Mouse (Mus musculus) layer of hippocampus, adult 2 months (tissue): ENCODE results near the gene Cbfa2t2. TPM values are rescaled to one million over a fixed set of nuclear protein-coding genes. Genes with fewer than 3 reads are reported as not detected.

Experiments used
- DNase-seq, 2 experiments: peaks; one replicate each; pipeline ENCODE4 v3.0.0; 2022; ENCODE audit warnings: low spot score in 2 of 2
- H3K27ac ChIP-seq: fragments of 200-600 bp; 2 replicates; pipeline ENCODE4 v1.8.1; 2022
- H3K4me3 ChIP-seq: fragments of 200-600 bp; 2 replicates; pipeline ENCODE4 v1.8.1; 2022; ENCODE audit warnings: mild to moderate bottlenecking
- CTCF ChIP-seq: fragments of 200-600 bp; conservative IDR thresholded peaks from 2 replicates; pipeline ENCODE4 v1.8.1; 2022; ENCODE audit warnings: antibody characterized with exemption, mild to moderate bottlenecking, moderate library complexity
- total RNA-seq, 2 experiments: library from RNA; stranded (reverse); gene quantifications; 2 replicates each; pipeline ENCODE4 v1.2.3; 2021

The Cbfa2t2 gene
- total RNA-seq, 2 experiments from 2014 or later = 55.1 to 55.8 TPM

DNA sequence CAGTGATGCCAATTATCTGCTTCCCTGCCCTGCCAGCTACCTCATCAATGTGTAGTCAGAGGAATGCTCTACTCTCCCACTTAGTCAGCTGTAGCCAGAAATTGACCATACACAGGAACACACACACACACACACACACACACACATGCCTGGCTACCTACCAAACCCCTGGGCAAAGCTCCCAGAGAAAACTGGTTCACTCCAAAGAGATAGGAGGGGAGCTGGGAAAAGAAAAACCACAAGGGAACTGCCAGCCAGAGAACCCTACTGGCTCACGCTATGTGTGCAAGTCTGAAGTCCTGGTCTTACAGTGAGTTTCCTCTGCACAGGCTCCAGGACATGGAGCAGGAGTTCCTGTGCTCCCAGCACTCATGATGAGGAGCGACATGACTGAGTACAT lies 25.9 kb upstream of the Cbfa2t2 start:
- peak in 1 of 2 experiments; percentile 46 for DNase-seq
- TF ChIP-seq CTCF = peak; percentile 28; the same call in 1 of the 2 replicates
- H3K4me3 ChIP-seq = no peak overlapping the region
- peak overlapping the region; percentile 24; the same call in 1 of the 2 replicates for H3K27ac ChIP-seq

DNA sequence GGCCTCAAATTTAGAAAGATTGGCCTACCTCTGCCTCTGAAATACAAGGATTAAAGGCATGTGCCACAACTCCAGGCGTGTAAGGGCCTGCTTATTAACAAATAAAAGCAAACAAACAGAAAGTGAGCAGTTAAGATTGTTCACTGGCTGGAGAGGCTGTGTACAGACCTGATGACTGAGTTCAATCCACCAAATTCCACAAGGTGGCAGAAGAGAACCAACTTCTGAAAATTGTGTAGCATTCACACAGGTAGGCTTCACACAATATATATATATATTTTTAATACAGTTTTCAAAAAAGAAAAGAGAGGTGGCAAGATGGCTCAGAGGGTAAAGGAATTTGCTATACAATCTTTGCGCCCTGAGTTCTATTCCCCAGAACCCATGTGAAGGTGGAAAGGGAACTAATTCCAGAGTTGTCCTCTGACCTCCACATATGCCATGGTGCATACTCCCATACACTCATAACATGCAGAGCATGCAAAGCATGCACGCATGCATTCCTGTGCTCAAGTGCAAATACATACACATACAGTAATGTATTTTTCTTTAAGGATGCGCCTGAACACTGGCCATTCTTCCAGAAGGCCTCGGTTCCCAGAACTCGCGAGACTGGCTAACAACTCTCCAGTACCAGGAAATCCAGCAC lies 24.1 kb upstream of the Cbfa2t2 start:
- DNase-seq = peak in 1 of 2 experiments; percentile 72
- H3K4me3 ChIP-seq = no peak overlapping the region
- H3K27ac ChIP-seq = no peak overlapping the region
- peak; percentile 87 for TF ChIP-seq CTCF

DNA sequence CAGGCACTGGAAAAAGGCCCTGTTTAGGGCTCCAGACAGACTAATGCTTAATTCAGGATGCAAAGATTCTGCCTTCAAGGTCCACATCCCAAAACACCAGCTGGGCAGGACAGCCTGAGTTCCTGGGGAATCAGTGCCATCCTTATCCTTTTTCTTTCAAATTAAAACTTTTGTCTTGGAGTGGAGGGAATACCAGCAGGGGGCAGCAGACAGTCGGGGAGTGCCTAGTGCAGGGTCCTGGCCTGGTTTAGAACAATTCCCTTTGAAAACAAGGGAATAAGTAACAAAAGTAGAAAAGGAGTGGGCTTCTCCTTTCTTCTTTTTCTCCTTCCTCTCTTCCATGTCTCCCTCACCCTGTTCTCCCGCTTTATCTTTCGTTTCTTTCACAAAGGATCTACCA lies 19.2 kb upstream of the Cbfa2t2 start:
- DNase-seq = peak; percentile 61 to 89
- H3K27ac ChIP-seq = no peak overlapping the region

DNA sequence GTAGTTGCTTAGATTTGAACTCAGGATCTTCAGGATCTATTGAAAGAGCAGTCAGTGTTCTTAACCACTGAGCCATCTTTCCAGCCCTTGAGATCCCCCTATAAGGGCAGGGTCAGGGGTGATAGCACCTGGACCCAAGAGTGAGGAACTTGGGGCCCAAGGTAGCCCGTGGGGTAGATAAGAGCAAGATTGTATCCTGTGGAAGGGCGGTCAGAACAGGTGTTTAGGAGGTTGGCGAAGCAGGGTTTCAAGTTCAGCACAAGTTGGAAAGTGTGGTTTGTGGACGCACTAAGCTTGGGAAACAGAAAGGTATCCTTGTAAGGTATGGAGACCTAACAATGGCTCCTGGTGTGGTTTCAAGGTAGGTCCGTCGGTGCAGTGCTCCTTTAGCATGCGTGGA lies 18.3 kb upstream of the Cbfa2t2 start:
- TF ChIP-seq CTCF = no peak
- H3K27ac ChIP-seq = no peak overlapping the region
- DNase-seq = no peak
- no peak overlapping the region for H3K4me3 ChIP-seq

More for the DNA sequence above, 19.2 kb upstream of the Cbfa2t2 start:
- peak; percentile 92 for TF ChIP-seq CTCF
- no peak overlapping the region for H3K4me3 ChIP-seq

DNA sequence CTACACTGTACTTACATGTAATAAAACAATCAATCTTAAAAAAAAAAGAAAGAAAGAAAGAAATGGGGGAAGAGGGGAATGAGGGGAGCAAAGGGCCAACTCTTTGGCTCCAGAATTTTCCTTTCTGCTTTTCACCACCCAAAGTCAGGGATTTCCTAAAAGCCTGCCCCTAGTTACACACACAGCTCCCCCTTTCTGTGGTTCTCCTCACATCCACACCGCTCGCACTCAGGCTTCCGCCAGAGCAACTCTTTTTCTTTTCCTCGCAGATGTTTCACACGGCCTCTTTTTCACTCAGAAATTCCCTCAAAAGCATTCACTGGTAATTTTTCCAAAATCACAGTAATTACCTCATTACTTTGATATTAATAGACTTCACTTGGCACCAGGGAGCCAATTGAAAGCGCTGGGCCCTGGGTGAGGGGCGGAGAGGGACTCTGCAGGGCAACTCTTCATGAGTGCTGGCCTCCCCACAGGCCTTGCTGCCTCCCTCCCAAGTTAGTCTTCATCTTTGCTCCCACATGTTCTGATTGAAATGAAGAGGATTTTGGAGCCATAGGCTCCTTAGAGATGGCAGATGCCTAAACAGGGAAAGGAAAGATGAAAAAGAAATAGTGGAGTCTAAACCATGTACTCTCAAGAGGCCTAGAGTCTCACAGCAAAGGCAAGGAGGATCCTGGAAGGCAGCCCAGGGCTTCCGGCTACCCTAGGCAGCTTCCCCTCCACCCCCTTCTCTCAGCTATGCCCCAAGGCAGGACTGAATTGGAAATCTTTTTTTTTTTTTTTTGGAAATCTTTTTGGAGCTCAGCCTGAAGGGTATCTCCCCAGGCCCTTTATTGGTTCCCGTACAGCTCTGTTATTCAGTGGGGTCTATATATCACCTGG lies 16.4 kb upstream of the Cbfa2t2 start:
- TF ChIP-seq CTCF = peak; percentile 51
- no peak for DNase-seq
- Histone ChIP-seq H3K4me3 (no peak overlapping the region), H3K27ac (peak overlapping the region; percentile 36; the same call in 1 of the 2 replicates)

DNA sequence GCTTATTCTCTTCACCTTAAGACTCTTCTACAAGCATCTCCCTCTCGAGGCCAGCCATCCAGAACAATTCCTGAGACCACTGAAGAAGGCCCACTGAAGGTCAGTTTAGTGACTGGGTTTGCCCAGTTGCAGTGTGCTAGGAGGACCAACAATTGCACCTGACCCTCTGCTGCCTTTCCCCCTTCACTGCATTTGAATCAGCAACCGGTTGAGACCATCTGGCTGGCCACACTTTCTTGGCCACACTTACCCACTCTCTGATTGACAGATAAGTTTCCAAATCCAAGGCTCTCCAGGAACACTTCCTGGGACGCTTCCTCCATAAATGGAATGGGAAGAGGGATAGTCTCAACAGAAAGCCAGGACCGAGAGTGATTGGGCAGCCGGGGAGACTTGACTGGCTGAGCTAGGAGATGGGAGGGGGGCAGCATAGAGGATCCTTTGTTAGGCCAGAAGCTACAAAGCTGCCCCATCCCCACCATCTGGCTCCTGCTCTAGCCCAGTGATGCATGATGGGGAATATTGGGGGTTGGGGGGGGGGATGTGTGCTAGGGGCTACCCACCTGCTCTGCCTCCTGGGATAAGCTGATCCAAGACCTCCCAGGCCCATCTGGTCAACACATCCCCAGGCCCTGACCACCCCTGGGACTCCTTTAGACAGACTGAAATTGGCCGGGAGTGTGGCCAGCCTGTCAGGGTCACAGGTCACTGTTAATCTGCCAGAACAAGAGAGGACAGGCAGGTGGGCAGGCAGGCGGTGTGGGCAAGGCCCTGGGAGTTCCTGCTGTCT lies 15.1 kb upstream of the Cbfa2t2 start:
- Histone ChIP-seq H3K27ac (peak overlapping the region; percentile 68), H3K4me3 (no peak overlapping the region)
- DNase-seq = no peak
- TF ChIP-seq CTCF = no peak

DNA sequence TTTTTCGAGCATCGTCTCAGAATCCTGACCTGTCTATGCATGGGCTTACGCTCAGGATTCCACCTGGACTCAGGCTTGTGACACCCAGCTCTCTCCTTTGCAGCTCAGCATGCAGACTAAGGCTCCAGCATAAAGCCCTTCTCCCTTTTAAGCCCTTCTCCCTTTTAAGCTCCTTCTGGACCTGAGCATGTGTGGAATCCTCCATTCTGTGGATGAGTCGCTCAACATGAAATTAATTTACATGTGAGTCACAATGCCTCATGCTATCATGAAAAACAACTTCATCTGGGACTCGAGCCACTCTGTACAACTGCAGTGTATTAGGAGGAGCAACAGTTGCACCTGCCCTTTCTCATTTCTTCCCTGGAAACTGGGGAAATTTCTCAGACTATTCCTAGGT lies 14.1 kb upstream of the Cbfa2t2 start:
- TF ChIP-seq CTCF = no peak
- Histone ChIP-seq H3K27ac (peak overlapping the region; percentile 68; the same call in 1 of the 2 replicates), H3K4me3 (no peak overlapping the region)
- DNase-seq = no peak

DNA sequence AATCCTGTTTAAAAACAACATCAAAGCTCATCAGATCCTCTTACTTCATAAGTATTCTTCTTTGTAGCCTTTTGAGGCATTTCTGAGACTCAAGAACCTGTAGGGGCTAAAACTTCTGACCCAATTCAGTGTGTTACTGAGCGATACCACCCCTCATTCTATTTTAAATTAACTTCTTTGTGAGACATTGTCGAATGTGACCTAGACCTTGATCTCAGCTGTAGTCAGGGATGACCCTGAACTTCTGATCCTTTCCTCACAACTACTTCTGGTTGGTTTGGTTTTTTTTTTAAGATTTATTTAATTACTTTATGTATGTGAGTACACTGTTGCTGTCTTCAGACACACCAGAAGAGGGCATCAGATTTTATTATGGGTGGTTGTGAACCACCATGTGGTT lies 12.7 kb upstream of the Cbfa2t2 start:
- no peak overlapping the region for H3K4me3 ChIP-seq
- no peak for DNase-seq
- no peak for TF ChIP-seq CTCF
- H3K27ac ChIP-seq = no peak overlapping the region

DNA sequence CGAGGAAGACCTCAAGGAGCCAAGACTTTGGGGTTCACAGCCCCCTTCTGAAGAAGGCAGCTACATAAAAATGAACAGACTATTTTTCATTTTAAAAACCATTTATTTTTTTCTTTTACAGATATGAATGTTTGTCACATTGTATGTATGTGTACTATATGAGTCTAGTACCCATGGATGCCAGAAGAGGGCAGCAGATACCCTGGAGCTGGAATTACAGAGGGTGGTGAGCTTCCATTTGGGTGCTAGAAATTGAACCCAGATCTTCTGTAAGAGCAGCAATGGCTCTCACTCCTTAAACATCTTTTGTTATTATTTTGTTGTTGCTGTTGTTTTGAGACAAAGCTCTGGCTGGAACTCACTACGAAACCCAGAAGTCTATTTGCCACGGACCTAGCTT lies 10.8 kb upstream of the Cbfa2t2 start:
- no peak for DNase-seq
- no peak overlapping the region for H3K27ac ChIP-seq
- no peak overlapping the region for H3K4me3 ChIP-seq
- TF ChIP-seq CTCF = peak; percentile 60

DNA sequence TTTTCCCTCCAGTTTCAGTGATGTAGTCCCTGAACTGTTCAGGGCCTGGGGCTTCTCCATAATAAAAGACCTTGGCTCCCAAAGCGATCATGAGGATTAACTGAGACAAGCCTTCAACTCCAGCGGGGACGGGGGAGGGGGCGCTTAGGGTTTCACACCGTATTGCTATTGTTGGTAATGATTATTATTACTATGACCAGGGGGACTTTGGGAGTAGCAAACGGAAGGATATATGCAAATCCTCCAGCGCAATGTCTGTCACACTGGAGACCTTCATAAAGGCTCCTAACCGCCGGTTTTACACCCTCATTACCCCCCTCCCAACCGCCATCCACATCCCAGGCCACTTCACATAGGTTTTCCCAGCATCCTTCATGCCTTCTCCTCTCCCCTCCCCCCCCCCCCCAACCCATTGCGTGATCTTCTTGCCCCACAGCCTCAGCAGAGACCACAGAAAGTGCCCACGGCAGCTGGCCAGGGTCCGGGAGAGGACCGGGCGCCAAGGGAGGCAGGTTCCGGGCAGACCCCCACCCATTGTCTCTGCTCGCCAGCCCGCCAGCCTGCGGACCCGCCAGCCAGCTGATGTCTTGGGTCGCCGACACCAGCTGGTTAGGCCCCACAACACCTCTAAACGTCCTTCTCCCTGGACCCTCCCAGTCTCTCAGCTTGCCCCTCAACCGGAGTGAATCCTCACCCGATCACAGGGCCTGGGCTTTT lies 9.9 kb upstream of the Cbfa2t2 start:
- Histone ChIP-seq H3K27ac (no peak overlapping the region), H3K4me3 (peak overlapping the region; percentile 46)
- TF ChIP-seq CTCF = no peak
- no peak for DNase-seq

DNA sequence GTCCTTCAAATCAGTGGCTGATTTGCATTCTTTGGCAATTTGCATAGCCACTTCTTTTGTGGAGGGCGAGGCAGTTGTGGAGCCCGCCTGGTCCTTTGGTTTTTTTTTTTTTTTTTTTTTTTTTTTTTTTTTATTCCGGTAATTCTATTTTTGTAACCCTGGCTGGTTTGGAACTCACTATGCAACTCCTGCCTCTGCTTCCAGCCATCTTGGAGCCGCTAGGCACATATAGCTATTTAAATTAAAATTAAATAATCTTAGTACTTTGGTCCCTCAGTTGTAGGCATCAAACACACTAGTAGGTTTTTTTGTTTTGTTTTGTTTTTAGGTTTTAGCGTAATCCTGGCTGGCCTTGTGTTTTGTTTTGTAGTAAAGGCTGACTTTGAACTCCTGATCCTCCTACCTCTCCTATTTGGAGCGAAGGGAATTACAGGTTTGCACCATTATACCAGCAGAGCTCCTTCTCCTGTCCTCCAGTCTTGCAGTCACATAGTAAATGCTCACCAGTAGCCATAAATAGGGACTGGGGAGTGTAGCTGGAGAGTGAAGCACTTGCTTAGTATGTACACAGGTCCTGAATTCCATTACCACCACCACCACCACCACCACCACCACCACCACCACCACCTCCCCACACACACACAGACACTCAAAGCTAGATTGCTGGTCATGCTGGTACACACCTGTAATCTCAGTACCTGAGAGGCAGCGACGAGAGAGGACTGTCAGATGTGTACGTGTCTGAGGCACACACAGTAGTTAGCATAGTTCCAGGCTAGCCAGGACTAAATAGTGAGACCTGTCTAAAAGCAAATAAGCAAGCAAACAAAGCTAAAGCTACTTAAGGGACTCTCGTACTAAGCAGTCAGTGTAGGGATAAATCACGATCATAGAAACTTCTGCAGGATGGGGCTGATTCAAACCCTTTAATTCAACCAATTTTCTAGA lies 9.1 kb upstream of the Cbfa2t2 start:
- H3K27ac ChIP-seq = no peak overlapping the region
- H3K4me3 ChIP-seq = peak overlapping the region; percentile 46
- DNase-seq = no peak
- no peak for TF ChIP-seq CTCF
